Mouse (Mus musculus) heart, postnatal 0 days (tissue): ENCODE measurements at regions not wholly inside any gene's neighbourhood (a gene's known extent, or its start where the extent isn't known, plus 50 kb on each side); places are given as distances from the start of the nearest gene placed in this dataset.

Experiments
- CTCF ChIP-seq: IDR thresholded peaks from 2 replicates; pipeline ENCODE4 v1.5.1; 2016; ENCODE audit warnings: antibody characterized with exemption, control low read depth, low read depth
- EP300 ChIP-seq: IDR thresholded peaks from 2 replicates; pipeline ENCODE4 v1.6.1; 2016; ENCODE audit warnings: antibody characterized with exemption, low read depth

DNA sequence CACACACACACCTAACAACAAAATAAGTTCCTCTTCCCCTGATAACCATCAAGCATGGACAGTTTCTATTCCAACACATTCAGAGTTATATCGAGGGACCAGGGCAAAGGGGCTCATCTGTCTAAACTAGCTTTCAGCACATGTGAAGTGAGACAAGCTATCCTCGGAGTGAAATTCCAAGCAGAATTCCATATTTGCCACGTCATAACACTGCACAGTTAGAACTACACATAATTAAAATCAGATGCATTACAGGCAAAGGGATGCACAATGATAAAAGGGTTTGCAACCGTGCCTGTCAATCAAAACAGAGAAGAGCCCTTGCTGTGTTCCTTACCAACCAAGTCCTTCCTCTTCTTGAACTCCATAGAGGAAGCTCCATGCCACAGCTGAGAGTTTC is 488.2 kb upstream of the Hs6st1 start:
- TF ChIP-seq CTCF = no peak
- TF ChIP-seq EP300 = no peak
